Mouse (Mus musculus) effector memory CD4-positive, alpha-beta T cell, adult 7 months (primary cell): ENCODE data around the gene Atp8b5. TPM values are rescaled to one million over a fixed set of nuclear protein-coding genes. Genes with fewer than 3 reads are reported as not detected.

Source experiments
- polyA plus RNA-seq: library from polyadenylated mRNA; unstranded; fragments of 100-300 nt; shearing (Covaris generic); gene quantifications from one replicate; pipeline ENCODE4 v1.2.1, GENCODE M21; 2017

Atp8b5 gene
- polyA plus RNA-seq, result 0.16 TPM

DNA sequence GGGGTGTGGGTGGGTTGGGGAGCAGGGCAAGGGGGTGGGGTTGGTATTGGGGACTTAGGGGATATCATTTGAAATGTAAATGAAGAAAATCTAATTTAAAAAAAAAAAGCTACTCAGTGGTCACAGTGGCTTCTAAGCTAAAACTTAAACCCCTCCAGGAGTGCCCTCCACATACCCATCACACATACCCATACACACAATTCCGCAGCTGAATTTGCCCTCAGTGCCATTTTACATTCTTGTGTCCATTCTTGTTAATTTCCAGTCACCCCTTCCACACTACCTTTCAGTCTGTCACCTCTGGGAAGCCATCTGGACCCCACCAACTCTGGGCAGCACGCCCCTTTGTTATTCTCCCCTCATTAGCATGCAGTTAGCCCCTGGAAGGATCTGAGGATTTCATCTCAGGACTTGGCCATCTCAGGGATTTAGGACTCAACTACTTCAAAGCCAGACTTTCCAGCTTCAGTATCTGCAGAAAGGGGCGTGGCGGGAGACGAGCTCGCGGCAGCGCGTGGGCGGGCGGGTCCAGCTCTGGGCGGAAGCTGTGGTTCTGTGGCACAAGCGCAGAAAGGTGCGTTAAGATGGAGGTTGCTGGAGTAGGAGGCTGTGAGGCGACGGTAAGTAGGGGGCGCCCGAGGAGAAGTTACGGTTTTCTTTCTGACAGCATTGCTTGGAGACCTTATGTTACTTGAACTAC, at the start of gene Atp8b5:
Atp8b5 (plus strand) TSS at position 537 of the 700 bp plus-strand sequence.

DNA sequence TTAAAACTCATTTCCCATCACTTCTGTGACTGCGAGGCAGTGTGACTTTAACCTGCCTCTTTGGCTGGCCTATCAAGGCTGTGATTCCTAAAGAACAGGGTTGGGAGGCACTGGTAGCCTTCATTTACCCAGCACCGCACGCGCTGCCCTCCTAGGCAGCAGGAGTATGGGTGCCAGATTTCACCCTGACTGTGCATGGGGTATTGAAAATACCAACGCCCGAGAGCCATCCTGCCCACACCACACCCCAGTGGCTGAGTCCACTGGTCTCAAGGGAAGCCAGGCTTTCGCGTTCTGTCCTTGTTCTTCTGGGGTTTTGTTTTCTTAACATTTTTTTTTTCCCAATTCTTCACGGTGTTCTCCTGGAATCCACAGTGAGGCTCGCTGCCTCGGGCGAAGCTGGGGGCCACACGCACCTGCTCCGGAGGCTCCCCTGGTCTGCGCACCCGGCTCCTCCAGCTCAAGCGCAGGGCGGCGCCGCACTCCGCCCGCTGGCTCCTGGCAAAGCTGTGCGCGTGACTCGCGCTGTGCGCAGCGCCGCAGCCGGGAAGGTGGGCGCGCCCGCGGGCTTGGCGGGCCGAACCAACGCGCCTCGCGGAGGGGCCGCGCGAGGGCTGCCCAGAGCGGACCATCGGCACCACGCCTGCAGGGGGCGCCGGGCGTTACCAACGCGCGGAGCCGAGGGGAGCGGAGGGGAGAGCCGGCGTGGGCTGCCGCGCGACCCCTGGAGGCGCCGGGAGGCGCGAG, 114.6 kb downstream of the Atp8b5 start, which contains the start of gene Rusc2:
Rusc2 (plus strand) TSS at position 572 of the 747 bp plus-strand sequence.

Other genes starting within 250 kb of the Atp8b5 start
- 38.8 TPM for gene Pigo, start 241.3 kb upstream of the Atp8b5 start, polyA plus RNA-seq
- gene Stoml2, start 235.4 kb upstream of the Atp8b5 start, polyA plus RNA-seq, result 80.4 TPM
- gene Fam214b, start 220.9 kb upstream of the Atp8b5 start, polyA plus RNA-seq, result 9.8 TPM
- 4.5 TPM for gene Unc13b, start 208.2 kb upstream of the Atp8b5 start, polyA plus RNA-seq
- gene Rusc2, start 114.8 kb downstream of the Atp8b5 start, polyA plus RNA-seq, result 1.3 TPM
- not detected for gene Fam166b, start 162.0 kb downstream of the Atp8b5 start, polyA plus RNA-seq
- gene Tesk1, start 174.8 kb downstream of the Atp8b5 start, polyA plus RNA-seq, result 76.2 TPM
- gene Cd72, start 187.5 kb downstream of the Atp8b5 start, polyA plus RNA-seq, result 22.2 TPM
- 259 TPM for gene Sit1, start 216.6 kb downstream of the Atp8b5 start, polyA plus RNA-seq
- gene Ccdc107, start 225.7 kb downstream of the Atp8b5 start, polyA plus RNA-seq, result 75.2 TPM
- gene Arhgef39, start 232.5 kb downstream of the Atp8b5 start, polyA plus RNA-seq, result 11.4 TPM
- 0.45 TPM for gene Car9, start 239.8 kb downstream of the Atp8b5 start, polyA plus RNA-seq